Mouse (Mus musculus) gastrocnemius, postnatal 14 days (tissue): ENCODE results near the gene Sorcs3. TPM values are rescaled to one million over a fixed set of nuclear protein-coding genes. Genes with fewer than 3 reads are reported as not detected.

Source experiments
- DNase-seq: peaks from one replicate; pipeline ENCODE4 v3.0.0; 2021; ENCODE audit warnings: mixed read lengths
- intact Hi-C: fragments of 180-260 bp; cut with DNase I; formaldehyde crosslinking; loops from one replicate; pipeline ENCODE4 v1.15.1; 2025; ENCODE audit warnings: low total_unique reads
- total RNA-seq, 2 experiments: library from RNA; stranded (reverse); gene quantifications; 2 replicates each; pipeline ENCODE4 v1.2.3; 2021

Gene Sorcs3
- total RNA-seq, 2 experiments from 2014 or later = not detected

- intact Hi-C loops = no loop called here
- no peak for DNase-seq
These were observed 425.0 kb downstream of the Sorcs3 start for GRCm38 (mm10) chr19:48630671-48631327.

GRCm38 (mm10) chr19:48642566-48642965 lies 436.7 kb downstream of the Sorcs3 start:
- intact Hi-C loops = no loop called here

GRCm38 (mm10) chr19:48649941-48650340 lies 444.1 kb downstream of the Sorcs3 start:
- DNase-seq = no peak
- intact Hi-C loops = no loop called here

More at GRCm38 (mm10) chr19:48642566-48642965, 436.7 kb downstream of the Sorcs3 start:
- DNase-seq = no peak

- no peak for DNase-seq
- intact Hi-C loops = no loop called here
These were observed 445.8 kb downstream of the Sorcs3 start for GRCm38 (mm10) chr19:48651617-48652016.

GRCm38 (mm10) chr19:48660201-48660600 lies 454.4 kb downstream of the Sorcs3 start:
- intact Hi-C loops = no loop called here
- no peak for DNase-seq

GRCm38 (mm10) chr19:48679896-48680295 lies 474.1 kb downstream of the Sorcs3 start:
- intact Hi-C loops = no loop called here
- no peak for DNase-seq

GRCm38 (mm10) chr19:48682485-48682884 lies 476.7 kb downstream of the Sorcs3 start:
- intact Hi-C loops = no loop called here
- no peak for DNase-seq

- DNase-seq = no peak
- intact Hi-C loops = no loop called here
These were observed 480.5 kb downstream of the Sorcs3 start for GRCm38 (mm10) chr19:48686369-48686768.

- intact Hi-C loops = no loop called here
- DNase-seq = no peak
These were observed 494.4 kb downstream of the Sorcs3 start for GRCm38 (mm10) chr19:48700111-48700658.

- no peak for DNase-seq
- intact Hi-C loops = no loop called here
These were observed 497.9 kb downstream of the Sorcs3 start for GRCm38 (mm10) chr19:48703763-48704162.

- DNase-seq = no peak
- intact Hi-C loops = no loop called here
These were observed 500.6 kb downstream of the Sorcs3 start for GRCm38 (mm10) chr19:48706267-48706923.

GRCm38 (mm10) chr19:48706924-48707320 lies 501.1 kb downstream of the Sorcs3 start:
- no peak for DNase-seq
- intact Hi-C loops = no loop called here

GRCm38 (mm10) chr19:48725851-48726419 lies 520.1 kb downstream of the Sorcs3 start:
- intact Hi-C loops = no loop called here
- DNase-seq = no peak

- intact Hi-C loops = no loop called here
- no peak for DNase-seq
These were observed 521.2 kb downstream of the Sorcs3 start for GRCm38 (mm10) chr19:48727048-48727447.

- no peak for DNase-seq
- intact Hi-C loops = no loop called here
These were observed 521.8 kb downstream of the Sorcs3 start for GRCm38 (mm10) chr19:48727601-48728000.

- intact Hi-C loops = no loop called here
- DNase-seq = no peak
These were observed 525.9 kb downstream of the Sorcs3 start for GRCm38 (mm10) chr19:48731731-48732130.

GRCm38 (mm10) chr19:48734370-48734769 lies 528.5 kb downstream of the Sorcs3 start:
- intact Hi-C loops = no loop called here
- no peak for DNase-seq

GRCm38 (mm10) chr19:48737554-48737953 lies 531.7 kb downstream of the Sorcs3 start:
- intact Hi-C loops = no loop called here
- DNase-seq = no peak

GRCm38 (mm10) chr19:48755156-48755555 lies 549.3 kb downstream of the Sorcs3 start:
- intact Hi-C loops = no loop called here
- DNase-seq = no peak

GRCm38 (mm10) chr19:48756831-48757230 lies 551.0 kb downstream of the Sorcs3 start:
- DNase-seq = no peak
- intact Hi-C loops = no loop called here

- intact Hi-C loops = no loop called here
These were observed 560.7 kb downstream of the Sorcs3 start for GRCm38 (mm10) chr19:48766524-48766923.

More at GRCm38 (mm10) chr19:48766524-48766923, 560.7 kb downstream of the Sorcs3 start:
- no peak for DNase-seq
